Mouse (Mus musculus): ENCODE measurements around the gene Wdr19.

GRCm38 (mm10) chr5:65279133-65279651, 79.7 kb downstream of the Wdr19 start:
- no peak for TF ChIP-seq POLR2A (IDR thresholded peaks at IDR 0.05; ENCODE audit: low read depth, low read length)
- no peak for TF ChIP-seq CTCF (conservative IDR thresholded peaks at IDR 0.05; ENCODE audit: insufficient read depth, insufficient read length, low read depth, low read length)
